Mouse (Mus musculus) myocyte (in vitro differentiated cells): ENCODE results near the gene Wdr86. TPM values are rescaled to one million over a fixed set of nuclear protein-coding genes. Genes with fewer than 3 reads are reported as not detected.

Source experiments
- H3K27me3 ChIP-seq: one replicate; pipeline ENCODE4 v1.6.1; 2011; ENCODE audit not compliant: control insufficient read depth, insufficient read depth, insufficient read length
- H3K36me3 ChIP-seq: one replicate; pipeline ENCODE4 v1.6.1; 2011; ENCODE audit not compliant: control insufficient read depth, insufficient read depth
- H3K4me2 ChIP-seq: one replicate; pipeline ENCODE4 v1.6.1; 2011; ENCODE audit warnings: low read depth, control low read depth
- H3K4me3 ChIP-seq: one replicate; pipeline ENCODE4 v1.5.1; 2011; ENCODE audit warnings: mild to moderate bottlenecking, control low read depth, moderate library complexity
- H3K79me2 ChIP-seq: one replicate; pipeline ENCODE4 v1.6.1; 2011; ENCODE audit not compliant: control insufficient read depth, insufficient read depth
- H3ac ChIP-seq: one replicate; pipeline ENCODE4 v1.6.1; 2011; ENCODE audit not compliant: control insufficient read depth, insufficient read length
- CEBPB ChIP-seq: IDR thresholded peaks from 2 replicates; pipeline ENCODE4 v1.6.1; 2011; ENCODE audit warnings: mild to moderate bottlenecking, moderate library complexity; ENCODE audit not compliant: poor library complexity, insufficient read depth, severe bottlenecking
- E2F4 ChIP-seq: IDR thresholded peaks from one replicate; pipeline ENCODE4 v1.6.1; 2011; ENCODE audit warnings: mild to moderate bottlenecking, control low read depth, moderate library complexity; ENCODE audit not compliant: insufficient read depth
- MAX ChIP-seq: IDR thresholded peaks from one replicate; pipeline ENCODE4 v1.6.1; 2011; ENCODE audit warnings: low read depth, mild to moderate bottlenecking, control low read depth
- MYOD1 ChIP-seq, 3 experiments: IDR thresholded peaks; one replicate each; pipeline ENCODE4 v1.6.1; 2011; ENCODE audit warnings: control low read depth in 2 of 3, low read depth in 2 of 3, mild to moderate bottlenecking in 2 of 3, moderate library complexity in 1 of 3; ENCODE audit not compliant: insufficient read length in 2 of 3, control insufficient read depth in 1 of 3
- MYOG ChIP-seq, 3 experiments: IDR thresholded peaks; one replicate each; pipeline ENCODE4 v1.6.1; 2011; ENCODE audit warnings: control low read depth in 2 of 3, low read depth in 2 of 3, mild to moderate bottlenecking in 2 of 3; ENCODE audit not compliant: insufficient read length in 2 of 3, control insufficient read depth in 1 of 3, insufficient read depth in 1 of 3
- POLR2A ChIP-seq: IDR thresholded peaks from one replicate; pipeline ENCODE4 v1.6.1; 2011; ENCODE audit warnings: low read depth, mild to moderate bottlenecking, control low read depth, moderate library complexity; ENCODE audit not compliant: insufficient read length
- POLR2AphosphoS2 ChIP-seq: IDR thresholded peaks from one replicate; pipeline ENCODE4 v1.6.1; 2011; ENCODE audit warnings: low read depth, control low read depth; ENCODE audit not compliant: insufficient read length
- REST ChIP-seq: IDR thresholded peaks from one replicate; pipeline ENCODE4 v1.6.1; 2011; ENCODE audit warnings: mild to moderate bottlenecking, control low read depth, moderate library complexity; ENCODE audit not compliant: insufficient read depth, insufficient read length
- SRF ChIP-seq: IDR thresholded peaks from one replicate; pipeline ENCODE4 v1.6.1; 2011; ENCODE audit warnings: low read depth; ENCODE audit not compliant: control insufficient read depth, insufficient read length
- TCF12 ChIP-seq: IDR thresholded peaks from one replicate; pipeline ENCODE4 v1.6.1; 2011; ENCODE audit warnings: mild to moderate bottlenecking, control low read depth; ENCODE audit not compliant: poor library complexity, insufficient read depth, severe bottlenecking
- TCF3 ChIP-seq: IDR thresholded peaks from one replicate; pipeline ENCODE4 v1.6.1; 2011; ENCODE audit warnings: low read depth, control low read depth; ENCODE audit not compliant: insufficient read length
- USF1 ChIP-seq: IDR thresholded peaks from one replicate; pipeline ENCODE4 v1.6.1; 2011; ENCODE audit warnings: low read depth, mild to moderate bottlenecking, control low read depth, moderate library complexity
- polyA plus RNA-seq: library from polyadenylated mRNA; unstranded; fragments of >200 nt; fragmentation: generic; extraction: Trizol; gene quantifications from one replicate; pipeline ENCODE4 v1.2.1, GENCODE M21; 2012; ENCODE audit warnings: missing spikeins

Wdr86 gene
- polyA plus RNA-seq, 1 experiment: not detected

- H3K4me2 ChIP-seq: no peak overlapping the region
- H3ac ChIP-seq: no peak overlapping the region
- no peaks in the 10 kb centered on the region for H3K79me2 ChIP-seq
- H3K36me3 ChIP-seq: no peaks in the 10 kb centered on the region
- no peak for TF ChIP-seq MYOG (IDR thresholded peaks at IDR 0.05; ENCODE audit: control insufficient read depth in 1 of 3, insufficient read depth in 1 of 3, insufficient read length in 2 of 3, low read depth in 2 of 3)
- H3K4me3 ChIP-seq: no peak overlapping the region
- peaks cover 38% of the 10 kb centered on the region for H3K27me3 ChIP-seq
Measured at GRCm38 (mm10) chr5:24723527-24724269, 6.8 kb downstream of the Wdr86 start.

GRCm38 (mm10) chr5:24719852-24720251 is 10.7 kb downstream of the Wdr86 start:
- no peaks in the 10 kb centered on the region for H3K36me3 ChIP-seq
- no peak overlapping the region for H3ac ChIP-seq
- TF ChIP-seq MYOD1 (IDR thresholded peaks at IDR 0.05; ENCODE audit: control insufficient read depth in 1 of 3, insufficient read length in 2 of 3, low read depth in 2 of 3) (no peak), SRF (no peak), TCF3 (no peak), USF1 (no peak), MYOG (IDR thresholded peaks at IDR 0.05; ENCODE audit: control insufficient read depth in 1 of 3, insufficient read depth in 1 of 3, insufficient read length in 2 of 3, low read depth in 2 of 3) (no peak), TCF12 (no peak), MAX (no peak), E2F4 (no peak), CEBPB (no peak), REST (no peak), POLR2A (no peak), POLR2AphosphoS2 (no peak)
- no peak overlapping the region for H3K4me3 ChIP-seq
- H3K79me2 ChIP-seq: no peaks in the 10 kb centered on the region
- no peak overlapping the region for H3K4me2 ChIP-seq
- peaks cover 40% of the 10 kb centered on the region for H3K27me3 ChIP-seq

GRCm38 (mm10) chr5:24718076-24718475 is 12.5 kb downstream of the Wdr86 start:
- no peak for TF ChIP-seq MYOD1 (IDR thresholded peaks at IDR 0.05; ENCODE audit: control insufficient read depth in 1 of 3, insufficient read length in 2 of 3, low read depth in 2 of 3)
- no peak for TF ChIP-seq TCF3
- H3K36me3 ChIP-seq: no peaks in the 10 kb centered on the region

GRCm38 (mm10) chr5:24713987-24714386 is 16.5 kb downstream of the Wdr86 start:
- no peaks in the 10 kb centered on the region for H3K79me2 ChIP-seq
- no peak overlapping the region for H3K4me2 ChIP-seq
- H3K4me3 ChIP-seq: no peak overlapping the region
- TF ChIP-seq REST (no peak), TCF3 (no peak)
- H3K27me3 ChIP-seq: peaks cover 20% of the 10 kb centered on the region
- H3K36me3 ChIP-seq: no peaks in the 10 kb centered on the region
- no peak overlapping the region for H3ac ChIP-seq

More at GRCm38 (mm10) chr5:24718076-24718475, 12.5 kb downstream of the Wdr86 start:
- Histone ChIP-seq H3K4me3 (no peak overlapping the region), H3ac (no peak overlapping the region), H3K79me2 (no peaks in the 10 kb centered on the region), H3K27me3 (peaks cover 40% of the 10 kb centered on the region), H3K4me2 (no peak overlapping the region)

GRCm38 (mm10) chr5:24713199-24713598 is 17.3 kb downstream of the Wdr86 start:
- Histone ChIP-seq H3K27me3 (peaks cover 19% of the 10 kb centered on the region), H3K4me2 (no peak overlapping the region), H3K4me3 (no peak overlapping the region), H3K79me2 (no peaks in the 10 kb centered on the region), H3K36me3 (no peaks in the 10 kb centered on the region), H3ac (no peak overlapping the region)
- TF ChIP-seq TCF3: no peak
- no peak for TF ChIP-seq CEBPB
- no peak for TF ChIP-seq TCF12
- TF ChIP-seq MYOG (IDR thresholded peaks at IDR 0.05; ENCODE audit: control insufficient read depth in 1 of 3, insufficient read depth in 1 of 3, insufficient read length in 2 of 3, low read depth in 2 of 3): no peak
- TF ChIP-seq POLR2A: no peak
- no peak for TF ChIP-seq MAX
- TF ChIP-seq REST: no peak

- no peak for TF ChIP-seq TCF3
- TF ChIP-seq CEBPB: no peak
- TF ChIP-seq MAX: no peak
- TF ChIP-seq POLR2A: no peak
- no peak for TF ChIP-seq MYOG (IDR thresholded peaks at IDR 0.05; ENCODE audit: control insufficient read depth in 1 of 3, insufficient read depth in 1 of 3, insufficient read length in 2 of 3, low read depth in 2 of 3)
- TF ChIP-seq REST: no peak
- TF ChIP-seq USF1: no peak
- no peak for TF ChIP-seq POLR2AphosphoS2
- no peak for TF ChIP-seq E2F4
- H3ac ChIP-seq: no peak overlapping the region
- no peak overlapping the region for H3K4me3 ChIP-seq
- H3K36me3 ChIP-seq: no peaks in the 10 kb centered on the region
- no peaks in the 10 kb centered on the region for H3K79me2 ChIP-seq
- no peak overlapping the region for H3K4me2 ChIP-seq
- peaks cover 9% of the 10 kb centered on the region for H3K27me3 ChIP-seq
Measured at GRCm38 (mm10) chr5:24711615-24712014, 18.9 kb downstream of the Wdr86 start.
